Mouse (Mus musculus): ENCODE results near the gene Rtkn2. TPM values are rescaled to one million over a fixed set of nuclear protein-coding genes. Genes with fewer than 3 reads are reported as not detected.

The Rtkn2 gene
- polyA plus RNA-seq, 1 experiment from 2014 or later = 6.5 TPM

DNA sequence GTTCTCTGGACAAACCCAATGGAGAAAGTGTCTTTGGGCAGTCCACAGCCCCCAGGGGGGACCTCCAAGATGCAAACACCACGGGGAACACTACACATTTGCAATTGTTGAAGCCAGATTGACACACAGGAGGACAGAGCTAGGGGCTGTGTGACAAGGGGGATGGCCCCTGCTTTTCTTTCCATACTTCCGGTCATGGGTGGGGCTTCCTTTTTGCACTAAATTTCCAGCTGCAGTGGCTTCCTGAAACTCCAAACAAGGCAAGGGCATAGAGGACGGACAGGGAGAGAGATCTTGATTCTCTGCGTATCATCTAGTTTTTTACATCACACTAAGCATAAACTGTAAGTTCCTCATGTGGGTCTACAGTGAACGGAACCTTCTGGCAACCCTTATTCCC is 88.6 kb downstream of the Rtkn2 start:
- WGBS (ENCODE audit: insufficient replicate concordance) = 64% methylated on average over 5 of the region's 5 CpGs
- H3K4me3 ChIP-seq (ENCODE audit: low read depth, low read length) = no peak overlapping the region
- no peaks in the 10 kb centered on the region for H3K4me1 ChIP-seq (ENCODE audit: control insufficient read depth, insufficient read depth, low read length)
- no peaks in the 10 kb centered on the region for H3K27me3 ChIP-seq (ENCODE audit: control insufficient read depth, insufficient read depth, low read length)
- no peaks in the 10 kb centered on the region for H3K9me3 ChIP-seq (replicated peaks; ENCODE audit: control insufficient read depth, low read length)
- H3K9ac ChIP-seq (ENCODE audit: low read depth, low read length) = no peak overlapping the region
- H3K4me2 ChIP-seq = no peak overlapping the region
- ATAC-seq (replicated peaks; ENCODE audit: insufficient number of reproducible peaks, low FRiP score, low TSS enrichment) = no peak
- H3K27ac ChIP-seq (ENCODE audit: low read depth, low read length) = no peak overlapping the region
- H3K36me3 ChIP-seq (ENCODE audit: control insufficient read depth, insufficient read depth, low read length) = no peaks in the 10 kb centered on the region

- Histone ChIP-seq H3K9me3 (replicated peaks; ENCODE audit: control insufficient read depth, low read length) (no peaks in the 10 kb centered on the region), H3K36me3 (ENCODE audit: control insufficient read depth, insufficient read depth, low read length) (no peaks in the 10 kb centered on the region), H3K4me1 (ENCODE audit: control insufficient read depth, insufficient read depth, low read length) (no peaks in the 10 kb centered on the region), H3K4me3 (ENCODE audit: low read depth, low read length) (no peak overlapping the region), H3K9ac (ENCODE audit: low read depth, low read length) (no peak overlapping the region), H3K4me2 (no peak overlapping the region), H3K27ac (ENCODE audit: low read depth, low read length) (no peak overlapping the region), H3K27me3 (ENCODE audit: control insufficient read depth, insufficient read depth, low read length) (no peaks in the 10 kb centered on the region)
- ATAC-seq (replicated peaks; ENCODE audit: insufficient number of reproducible peaks, low FRiP score, low TSS enrichment) = no peak
- 52% methylated on average over 8 of the region's 8 CpGs for WGBS (ENCODE audit: insufficient replicate concordance)
These were observed 89.1 kb downstream of the Rtkn2 start for GRCm38 (mm10) chr10:68068426-68068825.

GRCm38 (mm10) chr10:68071041-68071440 is 91.7 kb downstream of the Rtkn2 start:
- ATAC-seq (replicated peaks; ENCODE audit: insufficient number of reproducible peaks, low FRiP score, low TSS enrichment) = no peak
- WGBS (ENCODE audit: insufficient replicate concordance) = 76% methylated on average over 7 of the region's 7 CpGs

GRCm38 (mm10) chr10:68072626-68073025 is 93.3 kb downstream of the Rtkn2 start:
- Histone ChIP-seq H3K27me3 (ENCODE audit: control insufficient read depth, insufficient read depth, low read length) (no peaks in the 10 kb centered on the region), H3K9ac (ENCODE audit: low read depth, low read length) (no peak overlapping the region), H3K9me3 (replicated peaks; ENCODE audit: control insufficient read depth, low read length) (no peaks in the 10 kb centered on the region), H3K4me3 (ENCODE audit: low read depth, low read length) (no peak overlapping the region), H3K4me1 (ENCODE audit: control insufficient read depth, insufficient read depth, low read length) (no peaks in the 10 kb centered on the region), H3K36me3 (ENCODE audit: control insufficient read depth, insufficient read depth, low read length) (no peaks in the 10 kb centered on the region), H3K27ac (ENCODE audit: low read depth, low read length) (no peak overlapping the region), H3K4me2 (no peak overlapping the region)
- 76% methylated on average over 4 of the region's 4 CpGs for WGBS (ENCODE audit: insufficient replicate concordance)
- no peak for ATAC-seq (replicated peaks; ENCODE audit: insufficient number of reproducible peaks, low FRiP score, low TSS enrichment)

More at GRCm38 (mm10) chr10:68071041-68071440, 91.7 kb downstream of the Rtkn2 start:
- Histone ChIP-seq H3K4me3 (ENCODE audit: low read depth, low read length) (no peak overlapping the region), H3K27ac (ENCODE audit: low read depth, low read length) (no peak overlapping the region), H3K9ac (ENCODE audit: low read depth, low read length) (no peak overlapping the region), H3K36me3 (ENCODE audit: control insufficient read depth, insufficient read depth, low read length) (no peaks in the 10 kb centered on the region), H3K27me3 (ENCODE audit: control insufficient read depth, insufficient read depth, low read length) (no peaks in the 10 kb centered on the region), H3K9me3 (replicated peaks; ENCODE audit: control insufficient read depth, low read length) (no peaks in the 10 kb centered on the region), H3K4me1 (ENCODE audit: control insufficient read depth, insufficient read depth, low read length) (no peaks in the 10 kb centered on the region), H3K4me2 (no peak overlapping the region)

DNA sequence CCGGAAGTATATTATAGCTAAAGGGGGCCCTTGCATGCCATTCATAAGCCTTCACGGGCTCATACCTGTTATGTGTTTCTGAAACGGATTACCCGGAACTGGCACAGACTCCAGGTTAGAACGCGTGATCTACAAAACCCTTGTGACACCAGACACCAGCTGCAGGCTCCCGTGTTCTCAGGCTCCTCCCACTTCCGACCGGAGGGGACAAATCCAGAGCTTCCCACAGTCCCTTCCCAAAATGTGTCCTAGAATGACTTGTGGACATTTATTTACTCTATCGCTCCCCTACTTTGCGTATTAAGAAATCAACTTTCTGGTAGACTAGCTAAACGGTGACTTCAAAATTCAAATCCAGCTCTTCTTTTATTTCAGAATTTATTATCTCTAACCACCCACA is 94.9 kb downstream of the Rtkn2 start:
- 83% methylated on average over 12 of the region's 12 CpGs for WGBS (ENCODE audit: insufficient replicate concordance)
- Histone ChIP-seq H3K9me3 (replicated peaks; ENCODE audit: control insufficient read depth, low read length) (no peaks in the 10 kb centered on the region), H3K4me3 (ENCODE audit: low read depth, low read length) (no peak overlapping the region), H3K4me1 (ENCODE audit: control insufficient read depth, insufficient read depth, low read length) (no peaks in the 10 kb centered on the region), H3K9ac (ENCODE audit: low read depth, low read length) (no peak overlapping the region), H3K27me3 (ENCODE audit: control insufficient read depth, insufficient read depth, low read length) (no peaks in the 10 kb centered on the region), H3K4me2 (no peak overlapping the region), H3K27ac (ENCODE audit: low read depth, low read length) (no peak overlapping the region), H3K36me3 (ENCODE audit: control insufficient read depth, insufficient read depth, low read length) (no peaks in the 10 kb centered on the region)
- no peak for ATAC-seq (replicated peaks; ENCODE audit: insufficient number of reproducible peaks, low FRiP score, low TSS enrichment)

GRCm38 (mm10) chr10:68075181-68075580 is 95.8 kb downstream of the Rtkn2 start:
- no peaks in the 10 kb centered on the region for H3K4me1 ChIP-seq (ENCODE audit: control insufficient read depth, insufficient read depth, low read length)
- no peaks in the 10 kb centered on the region for H3K27me3 ChIP-seq (ENCODE audit: control insufficient read depth, insufficient read depth, low read length)
- ATAC-seq (replicated peaks; ENCODE audit: insufficient number of reproducible peaks, low FRiP score, low TSS enrichment) = no peak
- WGBS (ENCODE audit: insufficient replicate concordance) = 89% methylated on average over 5 of the region's 5 CpGs
- no peaks in the 10 kb centered on the region for H3K36me3 ChIP-seq (ENCODE audit: control insufficient read depth, insufficient read depth, low read length)
- H3K9me3 ChIP-seq (replicated peaks; ENCODE audit: control insufficient read depth, low read length) = no peaks in the 10 kb centered on the region
- H3K9ac ChIP-seq (ENCODE audit: low read depth, low read length) = no peak overlapping the region
- H3K27ac ChIP-seq (ENCODE audit: low read depth, low read length) = no peak overlapping the region
- H3K4me2 ChIP-seq = no peak overlapping the region
- no peak overlapping the region for H3K4me3 ChIP-seq (ENCODE audit: low read depth, low read length)

- Histone ChIP-seq H3K27me3 (ENCODE audit: control insufficient read depth, insufficient read depth, low read length) (no peaks in the 10 kb centered on the region), H3K4me3 (ENCODE audit: low read depth, low read length) (no peak overlapping the region), H3K4me2 (no peak overlapping the region), H3K9me3 (replicated peaks; ENCODE audit: control insufficient read depth, low read length) (no peaks in the 10 kb centered on the region), H3K36me3 (ENCODE audit: control insufficient read depth, insufficient read depth, low read length) (no peaks in the 10 kb centered on the region), H3K27ac (ENCODE audit: low read depth, low read length) (no peak overlapping the region), H3K4me1 (ENCODE audit: control insufficient read depth, insufficient read depth, low read length) (peaks cover 4% of the 10 kb centered on the region; the same call in 1 of the 2 replicates), H3K9ac (ENCODE audit: low read depth, low read length) (no peak overlapping the region)
- no peak for ATAC-seq (replicated peaks; ENCODE audit: insufficient number of reproducible peaks, low FRiP score, low TSS enrichment)
- 89% methylated on average over 3 of the region's 3 CpGs for WGBS (ENCODE audit: insufficient replicate concordance)
These were observed 99.3 kb downstream of the Rtkn2 start for GRCm38 (mm10) chr10:68078708-68079107.

- Histone ChIP-seq H3K4me2 (no peak overlapping the region), H3K4me3 (ENCODE audit: low read depth, low read length) (no peak overlapping the region), H3K9me3 (replicated peaks; ENCODE audit: control insufficient read depth, low read length) (no peaks in the 10 kb centered on the region), H3K9ac (ENCODE audit: low read depth, low read length) (no peak overlapping the region), H3K4me1 (ENCODE audit: control insufficient read depth, insufficient read depth, low read length) (peaks cover 4% of the 10 kb centered on the region; the same call in 1 of the 2 replicates), H3K27me3 (ENCODE audit: control insufficient read depth, insufficient read depth, low read length) (no peaks in the 10 kb centered on the region), H3K36me3 (ENCODE audit: control insufficient read depth, insufficient read depth, low read length) (no peaks in the 10 kb centered on the region), H3K27ac (ENCODE audit: low read depth, low read length) (no peak overlapping the region)
- 76% methylated on average over 10 of the region's 10 CpGs for WGBS (ENCODE audit: insufficient replicate concordance)
- ATAC-seq (replicated peaks; ENCODE audit: insufficient number of reproducible peaks, low FRiP score, low TSS enrichment) = no peak
These were observed 100.7 kb downstream of the Rtkn2 start for GRCm38 (mm10) chr10:68079910-68080670.

DNA sequence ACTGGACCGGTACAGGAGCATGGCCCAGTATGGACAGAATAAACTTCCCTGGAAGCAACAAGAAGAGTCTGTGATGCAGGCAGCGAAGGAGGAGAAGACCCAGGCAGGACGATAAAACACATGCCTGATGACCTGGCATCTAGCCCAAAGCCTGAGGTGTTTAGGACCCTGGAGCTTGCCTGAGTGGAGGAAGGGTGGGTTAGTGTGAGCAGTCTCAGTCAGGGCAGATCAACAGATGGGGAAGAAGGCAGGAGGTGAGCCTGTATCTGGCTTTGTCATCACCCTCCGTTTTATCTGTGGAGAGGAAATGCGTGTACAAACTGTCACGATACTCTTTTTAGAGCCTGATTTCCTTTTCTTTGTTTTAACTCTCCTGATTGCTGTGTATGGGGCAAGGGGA is 102.3 kb downstream of the Rtkn2 start:
- no peak overlapping the region for H3K4me2 ChIP-seq
- WGBS (ENCODE audit: insufficient replicate concordance) = 47% methylated on average over 6 of the region's 6 CpGs
- H3K27ac ChIP-seq (ENCODE audit: low read depth, low read length) = no peak overlapping the region
- H3K36me3 ChIP-seq (ENCODE audit: control insufficient read depth, insufficient read depth, low read length) = no peaks in the 10 kb centered on the region
- H3K27me3 ChIP-seq (ENCODE audit: control insufficient read depth, insufficient read depth, low read length) = no peaks in the 10 kb centered on the region
- no peaks in the 10 kb centered on the region for H3K9me3 ChIP-seq (replicated peaks; ENCODE audit: control insufficient read depth, low read length)
- H3K4me3 ChIP-seq (ENCODE audit: low read depth, low read length) = no peak overlapping the region
- ATAC-seq (replicated peaks; ENCODE audit: insufficient number of reproducible peaks, low FRiP score, low TSS enrichment) = no peak
- no peak overlapping the region for H3K9ac ChIP-seq (ENCODE audit: low read depth, low read length)
- peaks cover 4% of the 10 kb centered on the region; the same call in 1 of the 2 replicates for H3K4me1 ChIP-seq (ENCODE audit: control insufficient read depth, insufficient read depth, low read length)
